Mouse (Mus musculus) midbrain, embryonic 16.5 days (tissue): ENCODE data around the gene Plk2. TPM values are rescaled to one million over a fixed set of nuclear protein-coding genes. Genes with fewer than 3 reads are reported as not detected.

Source experiments
- ATAC-seq: fragments of 200-750 bp; cut with Nextera tagmentation; 2 replicates; pipeline ENCODE4 v1.8.0; 2017; ENCODE audit warnings: moderate TSS enrichment
- H3K27ac ChIP-seq: fragments of 300-500 bp; sonication (generic); 2 replicates; pipeline ENCODE4 v1.5.1; 2014; ENCODE audit warnings: mild to moderate bottlenecking, low read length, mixed read lengths
- H3K27me3 ChIP-seq: fragments of 300-500 bp; sonication (generic); 2 replicates; pipeline ENCODE4 v1.6.1; 2014; ENCODE audit warnings: low read depth, low read length, mixed read lengths; ENCODE audit not compliant: control insufficient read depth, insufficient read depth
- H3K36me3 ChIP-seq: fragments of 300-500 bp; sonication (generic); 2 replicates; pipeline ENCODE4 v1.6.1; 2014; ENCODE audit warnings: mild to moderate bottlenecking, low read length, moderate library complexity, mixed read lengths; ENCODE audit not compliant: control insufficient read depth, insufficient read depth
- H3K4me1 ChIP-seq: fragments of 300-500 bp; sonication (generic); 2 replicates; pipeline ENCODE4 v1.6.1; 2014; ENCODE audit warnings: mild to moderate bottlenecking, low read length, mixed read lengths; ENCODE audit not compliant: control insufficient read depth, insufficient read depth
- H3K4me2 ChIP-seq: fragments of 300-500 bp; sonication (generic); 2 replicates; pipeline ENCODE4 v1.6.1; 2014; ENCODE audit warnings: mild to moderate bottlenecking, low read length, mixed read lengths
- H3K4me3 ChIP-seq: fragments of 300-500 bp; sonication (generic); 2 replicates; pipeline ENCODE4 v1.5.1; 2014; ENCODE audit warnings: low read depth, mild to moderate bottlenecking, low read length, moderate library complexity, mixed read lengths
- H3K9ac ChIP-seq: fragments of 300-500 bp; sonication (generic); 2 replicates; pipeline ENCODE4 v1.6.1; 2014; ENCODE audit warnings: low read depth, low read length, mixed read lengths
- H3K9me3 ChIP-seq: fragments of 300-500 bp; sonication (generic); replicated peaks from 2 replicates; pipeline ENCODE4 v1.6.1; 2014; ENCODE audit warnings: mild to moderate bottlenecking, low read length, mixed read lengths; ENCODE audit not compliant: control insufficient read depth, poor library complexity, severe bottlenecking
- WGBS: fragments of 180-500 bp; shearing (Covaris S2); extraction: QIAGEN DNeasy Blood & Tissue Kit; methylation state at CpG from one replicate; pipeline ENCODE4 v1.1.7; 2014; 5-methylcytosine and 5-hydroxymethylcytosine counted together
- polyA plus RNA-seq: library from polyadenylated mRNA; unstranded; fragments of >200 nt; fragmentation: Nextera tagmentation; extraction: Ambion mirVana; gene quantifications from 2 replicates; pipeline ENCODE4 v1.2.1, GENCODE M21; 2015

Gene Plk2
- polyA plus RNA-seq, 1 experiment from 2014 or later = 177 TPM

- Histone ChIP-seq H3K9ac (no peak overlapping the region), H3K27ac (no peak overlapping the region), H3K9me3 (no peaks in the 10 kb centered on the region), H3K4me2 (no peak overlapping the region), H3K27me3 (no peaks in the 10 kb centered on the region), H3K4me3 (no peak overlapping the region), H3K36me3 (no peaks in the 10 kb centered on the region), H3K4me1 (no peaks in the 10 kb centered on the region)
- peak; percentile 62; the same call in 1 of the 2 replicates for ATAC-seq
- WGBS = 21% methylated on average over 5 of the region's 5 CpGs
These were observed 12.4 kb upstream of the Plk2 start for GRCm38 (mm10) chr13:110382447-110382901.

- 72% methylated on average over 6 of the region's 6 CpGs for WGBS
- Histone ChIP-seq H3K4me2 (no peak overlapping the region), H3K9ac (no peak overlapping the region), H3K27ac (no peak overlapping the region), H3K9me3 (no peaks in the 10 kb centered on the region; the same call in 1 of the 2 replicates), H3K4me3 (no peak overlapping the region), H3K27me3 (no peaks in the 10 kb centered on the region), H3K36me3 (no peaks in the 10 kb centered on the region), H3K4me1 (no peaks in the 10 kb centered on the region)
- no peak for ATAC-seq
These were observed 10.3 kb upstream of the Plk2 start for GRCm38 (mm10) chr13:110384514-110384913.

GRCm38 (mm10) chr13:110392210-110392609, 2.6 kb upstream of the Plk2 start:
- no peak for ATAC-seq
- WGBS = 16% methylated on average over 8 of the region's 8 CpGs
- H3K4me2 ChIP-seq = no peak overlapping the region
- no peak overlapping the region for H3K27ac ChIP-seq
- H3K4me1 ChIP-seq = peaks cover 5% of the 10 kb centered on the region
- H3K4me3 ChIP-seq = no peak overlapping the region
- H3K9me3 ChIP-seq = peaks cover 2% of the 10 kb centered on the region; the same call in 1 of the 2 replicates
- no peak overlapping the region for H3K9ac ChIP-seq
- no peaks in the 10 kb centered on the region for H3K27me3 ChIP-seq
- no peaks in the 10 kb centered on the region for H3K36me3 ChIP-seq

- Histone ChIP-seq H3K4me3 (no peak overlapping the region), H3K4me1 (peaks cover 7% of the 10 kb centered on the region), H3K4me2 (no peak overlapping the region), H3K27me3 (no peaks in the 10 kb centered on the region), H3K9ac (no peak overlapping the region), H3K36me3 (peaks cover 3% of the 10 kb centered on the region), H3K27ac (no peak overlapping the region), H3K9me3 (peaks cover 2% of the 10 kb centered on the region; the same call in 1 of the 2 replicates)
- ATAC-seq = no peak
- 48% methylated on average over 3 of the region's 3 CpGs for WGBS
These were observed 2.2 kb upstream of the Plk2 start for GRCm38 (mm10) chr13:110392631-110393030.

DNA sequence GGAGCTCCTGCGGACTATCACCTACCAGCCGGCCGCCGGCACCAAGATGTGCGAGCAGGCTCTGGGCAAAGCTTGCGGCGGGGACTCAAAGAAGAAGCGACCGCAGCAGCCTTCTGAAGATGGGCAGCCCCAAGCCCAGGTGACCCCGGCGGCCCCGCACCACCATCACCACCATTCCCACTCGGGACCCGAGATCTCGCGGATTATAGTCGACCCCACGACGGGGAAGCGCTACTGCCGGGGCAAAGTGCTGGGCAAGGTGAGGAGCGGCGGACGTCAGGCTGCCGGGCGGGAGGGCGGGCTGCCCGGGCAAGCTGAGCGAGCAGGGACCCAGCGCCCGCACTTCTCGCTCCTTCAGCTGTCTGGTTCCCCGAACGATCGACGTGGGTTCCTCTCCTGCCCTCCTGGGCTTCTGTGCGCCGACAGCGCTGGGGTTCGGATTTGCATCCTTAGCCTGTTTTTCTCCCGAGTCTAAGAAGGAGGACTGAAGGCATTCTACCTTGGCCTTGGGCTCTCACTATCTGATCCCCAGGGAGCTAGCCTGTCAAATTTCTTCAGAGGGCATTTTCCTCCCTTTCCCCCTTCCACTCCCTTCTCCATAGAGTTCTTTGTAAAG, 441 bp downstream of the Plk2 start:
- H3K27me3 ChIP-seq = no peaks in the 10 kb centered on the region
- no peaks in the 10 kb centered on the region; the same call in 1 of the 2 replicates for H3K9me3 ChIP-seq
- H3K27ac ChIP-seq = peak overlapping the region; percentile 96
- peak; percentile 34; the same call in 1 of the 2 replicates for ATAC-seq
- under 1% methylated on average over 32 of the region's 41 CpGs for WGBS
- peaks cover 17% of the 10 kb centered on the region for H3K4me1 ChIP-seq
- peak overlapping the region; percentile 97 for H3K9ac ChIP-seq
- peaks cover 29% of the 10 kb centered on the region for H3K36me3 ChIP-seq
- H3K4me2 ChIP-seq = peak overlapping the region; percentile 82
- peak overlapping the region; percentile 88 for H3K4me3 ChIP-seq

DNA sequence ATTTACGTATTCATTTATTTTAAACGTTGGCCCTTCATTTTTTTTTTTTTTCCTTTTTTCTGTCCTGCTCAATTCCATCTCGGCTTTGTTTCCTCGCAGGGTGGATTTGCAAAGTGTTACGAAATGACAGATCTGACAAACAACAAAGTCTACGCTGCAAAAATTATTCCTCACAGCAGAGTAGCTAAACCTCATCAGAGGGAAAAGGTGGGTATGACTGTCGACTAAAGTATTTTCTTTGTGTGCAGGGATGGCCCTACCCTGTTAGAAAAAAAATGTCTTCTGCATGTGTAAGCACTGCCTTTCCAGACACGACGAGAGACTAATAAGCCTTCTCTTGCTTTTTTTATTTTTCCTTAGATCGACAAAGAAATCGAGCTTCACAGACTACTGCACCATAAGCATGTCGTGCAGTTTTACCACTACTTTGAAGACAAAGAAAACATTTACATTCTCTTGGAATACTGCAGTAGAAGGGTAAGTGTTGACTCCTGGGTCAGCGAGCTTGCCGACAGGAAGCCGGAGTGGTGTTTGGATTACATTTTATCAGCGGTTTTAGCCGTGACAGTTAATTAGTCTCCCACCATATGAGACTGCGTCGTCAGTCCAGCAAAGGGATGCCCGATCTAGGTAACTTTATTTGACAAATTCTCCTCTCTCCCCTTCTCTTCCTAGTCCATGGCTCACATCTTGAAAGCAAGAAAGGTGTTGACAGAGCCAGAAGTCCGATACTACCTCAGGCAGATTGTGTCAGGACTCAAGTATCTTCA, 1.3 kb downstream of the Plk2 start:
- peak overlapping the region; percentile 96 for H3K27ac ChIP-seq
- no peaks in the 10 kb centered on the region; the same call in 1 of the 2 replicates for H3K9me3 ChIP-seq
- H3K27me3 ChIP-seq = no peaks in the 10 kb centered on the region
- H3K4me1 ChIP-seq = peaks cover 17% of the 10 kb centered on the region
- peak overlapping the region; percentile 88 for H3K4me3 ChIP-seq
- peak overlapping the region; percentile 82 for H3K4me2 ChIP-seq
- peaks cover 37% of the 10 kb centered on the region for H3K36me3 ChIP-seq
- H3K9ac ChIP-seq = peak overlapping the region; percentile 97
- WGBS = 10% methylated on average over 21 of the region's 21 CpGs
- ATAC-seq = no peak

- H3K36me3 ChIP-seq = peaks cover 42% of the 10 kb centered on the region
- no peak overlapping the region for H3K27ac ChIP-seq
- WGBS = 90% methylated on average over 8 of the region's 8 CpGs
- no peaks in the 10 kb centered on the region for H3K27me3 ChIP-seq
- no peak overlapping the region for H3K9ac ChIP-seq
- peak overlapping the region; percentile 19 for H3K4me3 ChIP-seq
- H3K4me2 ChIP-seq = peak overlapping the region; percentile 82
- peaks cover 17% of the 10 kb centered on the region for H3K4me1 ChIP-seq
- no peak for ATAC-seq
- no peaks in the 10 kb centered on the region; the same call in 1 of the 2 replicates for H3K9me3 ChIP-seq
These were observed 2.9 kb downstream of the Plk2 start for GRCm38 (mm10) chr13:110397750-110398149.

DNA sequence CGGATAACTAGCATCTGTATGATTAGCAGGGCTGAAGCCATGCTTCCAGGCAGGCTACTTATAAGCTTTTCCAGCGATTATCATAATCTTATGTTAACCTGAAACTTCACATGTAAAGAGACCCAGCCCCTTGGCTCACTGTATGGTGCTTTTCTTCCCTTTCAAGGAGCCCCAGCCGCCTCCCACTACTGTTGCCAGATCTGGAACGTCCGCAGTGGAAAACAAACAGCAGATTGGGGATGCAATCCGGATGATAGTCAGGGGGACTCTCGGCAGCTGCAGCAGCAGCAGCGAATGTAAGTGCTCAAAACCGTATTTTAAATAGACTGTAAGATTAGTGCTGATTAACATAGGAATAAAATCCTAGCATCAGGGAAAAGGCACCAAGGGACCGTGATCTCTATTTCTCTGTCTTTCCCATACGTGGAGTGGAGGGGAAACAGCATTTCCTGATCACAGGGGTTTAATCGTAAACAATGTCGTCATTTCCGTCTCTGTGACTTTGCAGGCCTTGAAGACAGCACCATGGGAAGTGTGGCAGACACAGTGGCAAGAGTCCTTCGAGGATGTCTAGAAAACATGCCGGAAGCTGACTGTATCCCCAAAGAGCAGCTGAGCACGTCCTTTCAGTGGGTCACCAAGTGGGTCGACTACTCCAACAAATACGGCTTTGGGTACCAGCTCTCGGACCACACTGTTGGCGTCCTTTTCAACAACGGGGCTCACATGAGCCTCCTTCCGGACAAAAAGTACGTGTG, 3.8 kb downstream of the Plk2 start:
- H3K4me3 ChIP-seq = peak overlapping the region; percentile 19
- peak overlapping the region; percentile 82 for H3K4me2 ChIP-seq
- H3K9ac ChIP-seq = no peak overlapping the region
- WGBS = 65% methylated on average over 24 of the region's 24 CpGs
- 0 out of 2 replicates have a peak overlapping the region, but pooled peaks have one; percentile 13 for H3K27ac ChIP-seq
- peaks cover 17% of the 10 kb centered on the region for H3K4me1 ChIP-seq
- H3K27me3 ChIP-seq = no peaks in the 10 kb centered on the region
- peaks cover 42% of the 10 kb centered on the region for H3K36me3 ChIP-seq
- ATAC-seq = no peak
- no peaks in the 10 kb centered on the region; the same call in 1 of the 2 replicates for H3K9me3 ChIP-seq
